Mouse (Mus musculus) olfactory bulb, adult 2 months (tissue): ENCODE results near the gene Pear1.

Experiments
- CTCF ChIP-seq: fragments of 200-500 bp; IDR thresholded peaks from 2 replicates; pipeline ENCODE4 v1.5.1; 2012; ENCODE audit warnings: low read depth, mild to moderate bottlenecking, low read length, moderate library complexity; ENCODE audit not compliant: insufficient read depth
- POLR2A ChIP-seq: fragments of 200-500 bp; IDR thresholded peaks from 2 replicates; pipeline ENCODE4 v1.6.1; 2012; ENCODE audit warnings: mild to moderate bottlenecking, low read depth, low read length, moderate library complexity; ENCODE audit not compliant: insufficient read depth

GRCm38 (mm10) chr3:87818226-87818625, 5.9 kb downstream of the Pear1 start:
- no peak for TF ChIP-seq CTCF
- TF ChIP-seq POLR2A = no peak
